Mouse (Mus musculus) small intestine, adult 2 months (tissue): ENCODE measurements around the gene Fmn2.

Source experiments
- CTCF ChIP-seq: fragments of 200-500 bp; IDR thresholded peaks from 2 replicates; pipeline ENCODE4 v1.5.1; 2012; ENCODE audit warnings: low read depth, mild to moderate bottlenecking, control low read depth, inconsistent platforms, low read length, moderate library complexity, mixed read lengths; ENCODE audit not compliant: insufficient replicate concordance, insufficient read length; ENCODE audit errors: extremely low read depth
- POLR2A ChIP-seq: fragments of 200-500 bp; IDR thresholded peaks from 2 replicates; pipeline ENCODE4 v1.6.1; 2012; ENCODE audit warnings: low read depth, mild to moderate bottlenecking, control low read depth, inconsistent platforms, low read length, moderate library complexity

- TF ChIP-seq POLR2A, result no peak
- TF ChIP-seq CTCF, result no peak
These were observed 169.2 kb downstream of the Fmn2 start for GRCm38 (mm10) chr1:174670846-174671245.
